Mouse (Mus musculus): Measurements from ENCODE around the gene Prdm10.

Prdm10 gene

DNA sequence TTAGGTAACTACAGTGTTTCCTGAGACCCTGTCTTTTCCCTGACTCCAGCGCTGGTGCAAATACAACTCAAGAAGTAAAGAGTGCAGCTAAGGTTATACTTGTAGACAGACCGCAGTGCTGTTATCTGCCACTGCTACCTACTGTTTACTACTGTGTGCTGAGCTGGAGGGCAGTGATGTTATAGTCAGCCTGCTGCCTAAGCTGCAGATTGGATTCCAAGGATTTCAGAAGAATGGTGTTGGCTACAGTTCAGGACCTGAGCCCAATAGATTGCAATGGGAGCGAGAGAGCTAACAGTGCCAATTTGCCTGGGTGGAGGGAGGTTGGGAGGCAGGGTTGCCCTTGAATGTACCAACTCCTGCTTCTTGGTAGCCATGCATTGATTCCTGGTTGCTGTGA, 25.5 kb downstream of the Prdm10 start:
- no peak for DNase-seq

DNA sequence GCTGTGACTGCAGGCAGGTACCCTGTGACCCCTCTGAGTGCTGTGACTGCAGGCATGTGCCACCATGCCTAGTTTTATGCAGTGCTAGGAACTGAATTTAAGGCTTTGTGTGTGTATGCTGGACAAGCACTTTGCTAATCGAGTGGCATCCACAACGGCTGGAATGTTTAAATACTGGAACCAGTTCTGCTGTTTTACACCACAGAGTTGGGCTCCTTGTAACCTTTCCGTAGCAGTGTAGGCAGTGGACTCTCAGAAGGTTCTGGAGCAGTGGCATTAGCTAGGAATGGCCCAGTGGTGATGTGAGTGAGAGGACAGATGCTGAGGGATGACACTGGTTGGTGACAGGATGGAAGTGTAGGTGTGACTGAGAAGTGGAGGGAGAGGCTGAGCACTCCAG, 26.9 kb downstream of the Prdm10 start:
- DNase-seq: no peak

DNA sequence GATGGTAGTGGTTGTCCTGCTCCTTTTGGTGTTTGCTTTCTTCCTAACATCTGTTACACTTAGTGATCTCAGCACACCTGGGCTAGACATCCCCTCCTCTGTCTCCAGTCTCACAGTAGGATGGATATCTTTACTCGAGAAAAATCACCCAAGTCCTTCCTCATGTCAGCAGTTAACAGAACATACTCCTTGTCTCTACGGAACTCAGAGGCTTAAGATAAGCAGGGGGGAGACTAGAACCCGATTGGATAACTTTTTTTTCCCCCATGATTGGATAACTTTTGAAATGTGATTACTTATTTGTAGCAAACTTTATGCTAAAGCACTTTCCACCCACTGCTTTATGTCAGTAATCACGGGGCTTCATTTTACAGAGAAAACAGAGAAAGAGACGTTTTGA, 28.7 kb downstream of the Prdm10 start:
- no peak for DNase-seq

DNA sequence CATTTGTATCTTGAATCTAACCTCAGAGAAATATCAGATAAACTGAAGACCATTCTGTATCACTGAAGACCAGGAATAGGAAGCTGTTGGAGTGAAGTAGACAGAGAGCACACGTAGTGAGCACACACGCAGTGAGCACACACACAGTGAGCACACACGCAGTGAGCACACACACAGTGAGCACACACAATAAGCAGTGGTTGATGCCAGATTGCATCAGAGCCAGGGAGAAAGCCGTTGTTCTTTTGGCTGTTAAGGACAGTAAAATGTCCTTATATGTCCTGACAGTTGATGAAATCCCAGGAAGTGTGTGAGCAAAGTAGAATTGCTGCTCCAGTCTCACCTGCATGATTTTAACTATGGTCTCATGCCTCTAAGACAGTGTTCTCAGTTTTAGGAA, 30.3 kb downstream of the Prdm10 start:
- no peak for DNase-seq

DNA sequence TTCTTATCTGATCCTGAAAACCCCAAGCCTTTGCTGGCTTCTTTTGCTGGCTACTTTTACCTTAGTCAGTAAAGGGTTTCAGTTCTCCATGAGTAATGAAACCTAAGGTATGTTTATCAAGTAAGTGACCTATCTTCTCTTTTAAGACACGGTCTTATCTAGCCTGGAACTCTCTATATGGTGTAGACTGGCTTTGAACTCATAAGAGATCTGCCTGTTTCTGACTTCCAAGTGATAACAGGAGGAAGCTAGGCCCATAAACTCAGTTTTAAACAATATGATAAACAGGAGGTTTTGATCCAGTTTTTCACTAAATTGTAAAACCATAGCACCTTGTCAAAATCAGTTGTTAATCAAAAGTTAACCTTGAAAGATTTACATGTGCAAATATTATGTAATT, 33.5 kb downstream of the Prdm10 start:
- DNase-seq: no peak

DNA sequence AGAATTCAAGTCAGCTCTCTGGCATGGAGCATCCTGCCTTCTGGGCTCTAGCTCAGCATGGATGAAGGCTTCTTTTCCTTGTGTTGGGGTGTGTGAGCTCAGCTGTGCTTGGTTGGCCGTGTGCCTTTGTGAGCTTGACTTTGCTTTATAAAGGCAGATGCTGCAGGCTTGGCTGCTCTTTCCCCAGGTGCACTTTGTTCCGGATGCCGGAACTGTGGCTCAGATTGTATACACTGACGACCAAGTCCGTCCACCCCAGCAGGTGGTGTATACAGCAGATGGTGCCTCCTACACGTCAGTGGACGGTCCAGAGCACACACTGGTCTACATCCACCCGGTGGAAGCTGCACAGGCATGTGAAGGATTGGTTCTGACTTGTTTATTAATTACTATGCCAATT, 35.6 kb downstream of the Prdm10 start:
- no peak for DNase-seq

DNA sequence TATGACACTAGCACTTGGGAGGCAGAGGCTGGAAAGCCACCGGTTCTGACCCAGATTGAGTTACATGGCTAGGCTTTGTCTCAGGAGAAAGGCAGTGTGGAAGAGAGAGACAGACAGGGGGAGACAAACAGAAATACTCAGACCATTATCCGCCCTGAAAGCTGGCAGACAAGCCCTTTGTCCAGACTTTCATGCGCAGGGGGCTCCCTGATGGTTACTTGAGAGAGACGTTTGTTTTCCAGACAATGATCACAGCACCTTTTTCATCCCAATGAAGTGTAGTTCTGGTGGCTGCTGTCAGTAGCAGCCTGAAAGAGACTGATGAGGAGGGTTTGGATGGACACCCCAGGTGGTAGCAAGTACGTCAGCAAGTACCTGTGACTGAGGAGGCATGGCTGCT, 38.6 kb downstream of the Prdm10 start:
- no peak for DNase-seq

DNA sequence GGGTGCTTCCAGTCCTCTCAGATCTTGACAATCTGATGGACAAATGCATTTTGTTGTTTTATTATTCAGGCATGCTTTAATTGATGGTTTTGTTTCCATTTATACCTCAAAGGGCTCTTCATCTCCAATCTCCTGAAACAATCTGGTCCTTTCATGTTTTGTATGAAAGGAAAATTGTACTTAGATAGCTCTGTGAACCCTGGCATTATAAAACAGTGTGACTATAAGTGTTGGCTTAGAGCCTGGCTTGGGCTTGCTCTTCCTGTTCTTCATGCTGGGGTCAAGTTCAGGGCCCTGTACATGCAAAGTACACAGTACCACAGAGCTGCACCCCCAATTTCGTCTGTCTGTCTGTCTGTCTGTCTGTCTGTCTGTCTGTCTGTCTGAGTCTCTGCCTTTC, 40.4 kb downstream of the Prdm10 start:
- no peak for DNase-seq

DNA sequence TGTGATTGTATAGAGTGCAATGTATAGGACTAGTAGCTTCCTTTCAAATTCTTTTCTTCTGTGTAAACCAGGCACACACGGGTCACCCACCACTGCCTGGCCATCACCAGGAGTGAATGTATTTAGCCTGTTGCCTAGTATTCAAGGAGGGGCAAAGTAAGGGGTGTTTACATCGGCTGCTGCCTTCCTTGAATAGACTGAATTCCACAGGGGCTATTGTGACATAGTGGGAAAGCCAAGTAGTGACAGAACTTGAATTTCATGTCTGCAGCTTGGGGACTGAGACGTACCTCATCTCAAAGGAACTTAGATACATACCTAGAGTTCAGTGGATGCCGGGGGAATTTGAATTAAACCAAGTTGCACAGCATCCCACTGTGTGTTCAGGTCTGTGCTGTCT, 41.2 kb downstream of the Prdm10 start:
- DNase-seq: no peak

DNA sequence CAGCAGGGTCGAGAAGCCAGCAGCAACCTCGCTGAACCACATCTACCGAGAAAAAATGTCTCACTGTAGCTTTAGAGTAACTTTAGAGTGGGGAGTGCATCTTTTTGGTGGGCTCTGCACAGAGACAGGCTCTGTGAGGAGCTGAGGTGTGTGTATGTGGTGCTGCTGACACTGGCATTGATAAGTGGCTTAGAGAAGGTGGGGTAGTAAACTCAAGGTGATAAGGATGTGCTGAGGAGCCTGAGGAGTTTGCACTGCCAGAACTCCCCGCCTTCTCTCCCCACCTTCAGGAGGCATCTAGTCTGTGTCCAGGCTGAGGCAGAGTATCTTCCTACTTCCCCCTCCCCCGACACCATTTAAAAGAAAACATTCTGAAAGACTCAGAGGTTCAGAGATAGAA, 41.8 kb downstream of the Prdm10 start:
- DNase-seq: no peak

DNA sequence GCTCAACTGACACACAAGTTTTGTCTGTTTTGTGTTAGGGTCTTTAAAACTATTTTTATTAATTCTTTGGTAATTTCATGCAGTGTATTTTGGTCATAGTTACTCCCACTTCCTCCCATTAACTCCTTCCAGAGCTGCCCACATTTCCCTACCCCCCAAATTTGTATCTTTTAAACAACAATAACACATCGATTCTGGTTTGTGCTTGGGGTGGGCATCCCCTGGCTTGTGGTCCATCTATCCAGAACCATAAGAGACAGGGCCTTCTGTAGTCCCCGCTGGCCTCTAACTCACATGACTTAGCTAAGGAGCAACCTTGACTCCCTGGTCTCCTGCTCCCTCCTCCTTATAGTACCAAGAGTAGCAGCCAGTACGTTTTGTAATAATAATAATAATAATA, 50.5 kb downstream of the Prdm10 start:
- DNase-seq: no peak

DNA sequence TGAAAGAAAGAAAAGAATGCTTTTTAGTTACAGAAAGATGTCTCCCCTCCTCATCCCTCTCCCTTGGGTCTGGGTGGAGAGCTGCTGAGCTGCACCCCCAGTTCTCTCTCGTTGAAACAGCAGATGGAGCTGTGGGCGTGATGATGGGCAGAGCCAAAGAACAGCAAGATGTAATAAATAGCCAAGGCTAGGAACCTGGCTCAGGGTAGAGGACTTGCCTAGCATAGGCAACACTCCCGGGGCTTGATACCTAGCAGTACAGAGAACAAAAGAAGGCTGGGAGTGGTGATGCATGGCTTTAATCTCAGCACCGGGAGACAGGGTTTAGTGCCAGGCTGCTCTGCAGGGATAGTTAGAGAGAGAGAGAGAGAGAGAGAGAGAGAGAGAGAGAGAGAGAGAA, 50.9 kb downstream of the Prdm10 start:
- no peak for DNase-seq

DNA sequence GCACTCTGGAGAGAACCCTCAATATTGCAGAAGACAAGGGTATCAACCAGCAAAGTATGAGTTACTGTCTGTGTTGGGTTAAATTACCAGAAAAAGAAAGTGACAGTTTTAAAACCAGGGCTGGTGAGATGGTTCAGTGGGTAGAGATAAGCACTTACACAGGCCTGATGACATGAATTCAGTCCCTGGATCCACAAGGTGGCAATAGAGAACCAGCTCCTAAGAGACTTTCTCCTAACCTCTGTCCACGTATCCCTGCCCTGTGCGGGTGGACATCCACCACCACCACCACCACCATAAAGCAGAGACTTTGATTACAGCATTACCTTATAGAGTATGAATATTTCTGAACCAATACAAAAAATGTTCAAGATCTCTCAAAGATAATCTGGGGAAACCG, 51.6 kb downstream of the Prdm10 start:
- peak in 1 of 2 experiments; percentile 7 for DNase-seq

DNA sequence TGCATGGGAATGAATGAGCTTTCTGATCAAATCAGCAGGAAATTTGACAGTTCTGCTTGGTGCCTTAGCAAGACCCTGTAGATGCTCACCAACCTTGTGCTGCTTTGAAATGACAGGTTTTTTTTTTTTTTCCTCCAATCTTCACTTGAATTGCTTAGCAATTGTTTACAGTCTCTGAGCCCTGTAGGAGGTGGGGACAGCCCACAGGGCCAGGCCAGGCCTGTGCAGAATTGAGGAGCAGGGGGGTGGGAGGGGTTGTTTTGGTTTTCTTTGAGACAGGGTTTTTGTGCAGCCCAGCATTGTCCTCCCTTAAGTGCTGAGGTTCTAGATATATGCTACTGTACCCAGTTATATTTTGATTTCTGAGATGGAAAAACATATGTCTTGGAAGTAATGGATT, 52.5 kb downstream of the Prdm10 start:
- DNase-seq: no peak

DNA sequence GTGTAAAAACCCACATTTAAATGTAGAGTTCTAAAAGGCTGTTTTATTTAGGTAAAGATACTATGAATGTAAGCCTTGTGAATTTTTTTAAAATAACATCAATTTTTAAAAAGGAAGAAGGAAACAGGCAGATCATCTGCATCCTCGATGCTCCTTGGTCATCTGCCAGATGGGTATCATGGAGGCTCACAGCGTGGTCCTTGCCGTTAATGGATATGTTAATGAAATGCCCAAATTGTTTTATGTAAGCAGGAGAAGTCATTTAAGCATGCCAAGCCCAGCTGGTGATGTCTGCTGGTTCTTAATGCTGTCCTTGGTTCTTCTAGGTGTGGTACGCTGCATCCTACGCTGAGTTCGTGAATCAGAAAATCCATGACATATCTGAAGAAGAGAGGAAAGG, 54.7 kb downstream of the Prdm10 start:
- no peak for DNase-seq

DNA sequence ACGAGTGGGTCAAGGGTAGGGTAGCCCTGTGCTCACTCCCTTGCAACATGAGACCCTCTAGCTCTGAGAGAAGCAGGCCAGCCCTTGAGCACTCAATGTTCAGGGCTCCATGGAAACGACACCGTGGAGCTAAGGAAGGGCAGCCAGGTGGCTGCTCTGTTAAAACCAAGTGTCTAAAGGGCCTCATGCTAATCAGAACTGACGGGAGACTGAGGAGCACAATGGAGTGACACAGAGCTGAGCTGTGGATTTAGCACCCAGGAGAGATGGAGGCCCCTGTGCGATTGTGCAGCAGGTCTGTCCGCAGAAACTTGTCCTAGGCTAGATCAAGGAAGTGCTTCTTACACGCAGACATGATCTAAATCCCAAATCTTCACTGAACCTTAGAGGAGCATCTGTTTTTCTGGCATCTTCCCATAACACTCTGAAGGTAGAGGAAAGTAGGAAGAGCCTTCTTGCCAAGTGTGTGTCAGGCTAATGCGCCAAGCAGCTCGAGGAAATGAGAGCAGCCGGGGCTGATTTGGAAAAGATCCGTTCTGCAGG, 64.0 kb downstream of the Prdm10 start:
- no peak for DNase-seq

DNA sequence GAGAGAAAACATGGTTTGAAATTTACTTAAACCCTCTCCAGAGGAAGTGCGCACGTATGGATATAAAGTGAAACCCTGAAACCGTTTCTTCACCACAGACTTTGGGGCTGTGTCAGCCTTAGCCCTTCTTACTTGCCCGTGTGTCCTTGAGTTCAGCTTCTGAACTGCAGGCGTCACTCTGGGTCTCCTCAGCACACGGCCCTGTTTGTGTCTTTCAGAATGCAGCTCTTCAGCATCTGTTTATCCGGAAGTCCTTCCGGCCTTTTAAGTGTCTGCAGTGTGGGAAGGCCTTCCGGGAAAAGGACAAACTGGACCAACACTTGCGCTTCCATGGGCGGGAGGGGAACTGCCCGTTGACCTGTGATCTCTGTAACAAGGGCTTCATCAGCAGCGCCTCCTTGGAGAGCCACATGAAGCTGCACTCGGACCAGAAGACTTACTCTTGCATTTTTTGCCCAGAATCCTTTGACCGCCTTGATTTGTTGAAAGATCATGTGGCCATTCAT, 66.3 kb downstream of the Prdm10 start:
- peak in 1 of 2 experiments; percentile 6 for DNase-seq

DNA sequence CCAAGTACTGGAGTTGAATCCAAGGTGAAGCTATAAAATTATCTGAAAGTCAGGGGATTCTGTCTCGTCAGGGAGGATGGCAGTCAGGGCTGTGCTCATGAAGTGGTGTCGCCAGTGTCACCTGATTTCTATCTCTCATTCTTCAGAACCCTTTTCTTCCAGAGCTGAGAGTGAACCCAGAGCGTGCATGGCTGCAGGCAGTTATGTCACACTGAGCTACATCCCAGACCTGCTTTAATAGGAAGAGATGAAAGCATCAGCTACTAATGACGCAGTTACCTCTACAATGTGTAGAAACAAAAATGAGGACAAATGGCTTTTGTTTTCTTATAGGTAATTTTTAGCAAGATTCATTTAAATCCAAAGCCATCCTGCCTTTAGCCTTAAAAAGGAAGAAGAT, 68.1 kb downstream of the Prdm10 start:
- no peak for DNase-seq

DNA sequence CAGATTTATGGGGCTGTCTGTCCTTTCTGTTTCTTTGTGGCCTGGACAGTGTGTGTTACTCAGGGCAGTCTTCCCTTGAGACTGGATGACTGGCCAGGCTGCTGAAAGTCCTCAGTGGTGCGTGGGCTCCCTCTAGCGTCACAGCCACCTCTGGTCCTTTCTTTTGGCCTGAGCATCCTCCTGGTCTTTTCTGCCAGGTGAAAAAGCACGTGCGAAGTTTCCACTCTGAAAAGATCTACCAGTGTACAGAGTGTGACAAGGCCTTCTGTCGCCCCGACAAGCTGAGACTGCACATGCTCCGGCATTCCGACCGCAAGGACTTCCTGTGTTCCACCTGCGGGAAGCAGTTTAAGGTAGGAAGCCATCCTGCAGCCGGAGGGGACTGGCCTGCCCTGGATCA, 68.6 kb downstream of the Prdm10 start:
- DNase-seq: peak; percentile 53 to 73

DNA sequence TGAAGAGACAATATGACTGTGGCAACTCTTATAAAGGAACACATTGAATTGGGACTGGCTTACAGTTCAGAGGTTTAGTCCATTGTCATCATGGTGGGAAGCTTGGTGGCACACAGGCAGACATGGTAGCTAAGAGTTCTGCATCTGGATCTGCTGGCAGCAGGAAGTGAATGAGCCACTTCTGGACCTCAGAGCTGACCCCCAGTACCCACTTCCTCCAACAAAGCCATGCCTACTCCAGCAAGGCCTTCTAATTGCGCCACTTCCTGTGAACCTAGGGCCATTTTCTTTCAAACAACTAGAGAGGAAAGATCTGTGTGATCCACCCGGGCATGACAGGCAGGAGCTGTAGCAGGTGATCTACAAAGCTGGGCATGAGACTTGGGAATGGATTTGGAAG, 72.4 kb downstream of the Prdm10 start:
- no peak for DNase-seq

DNA sequence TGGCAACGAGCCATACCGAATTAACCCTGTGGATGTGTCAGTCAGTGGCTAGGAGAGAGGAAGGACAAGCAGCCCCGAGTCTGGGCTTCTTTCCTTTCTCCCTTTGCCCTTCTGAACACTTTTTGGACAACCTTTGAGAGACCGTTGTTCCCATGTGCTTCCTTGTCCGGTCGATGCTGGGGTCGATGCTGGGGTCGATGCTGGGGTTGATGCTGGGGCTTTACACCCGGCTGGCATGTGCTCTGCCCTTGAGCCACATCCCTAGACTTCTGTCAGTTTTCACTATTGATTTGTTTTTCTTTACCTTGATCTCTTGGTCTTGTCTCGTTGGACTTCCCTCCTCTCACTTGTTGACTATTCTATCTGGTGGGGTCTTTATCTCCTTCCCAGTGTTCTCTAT, 73.2 kb downstream of the Prdm10 start:
- no peak for DNase-seq

DNA sequence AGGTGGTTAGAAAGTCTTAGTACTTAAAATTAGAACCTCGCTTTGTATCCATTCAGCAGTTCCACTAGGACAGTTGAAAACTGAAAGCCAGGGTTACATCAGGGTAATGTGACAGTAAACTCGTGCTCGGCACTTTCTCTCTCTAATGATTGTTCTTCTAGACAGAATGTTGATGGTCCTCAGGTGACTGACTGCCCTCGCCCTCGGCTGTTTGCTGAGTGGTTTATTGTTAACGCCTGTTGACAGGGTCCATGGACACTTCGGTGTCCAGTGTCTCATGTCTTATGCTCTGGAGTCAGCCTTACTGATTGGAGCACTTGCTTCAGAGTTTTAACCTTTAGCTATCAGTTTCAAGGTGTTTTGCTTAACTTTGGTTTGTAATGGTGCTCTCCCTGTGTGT, 73.7 kb downstream of the Prdm10 start:
- DNase-seq: no peak

DNA sequence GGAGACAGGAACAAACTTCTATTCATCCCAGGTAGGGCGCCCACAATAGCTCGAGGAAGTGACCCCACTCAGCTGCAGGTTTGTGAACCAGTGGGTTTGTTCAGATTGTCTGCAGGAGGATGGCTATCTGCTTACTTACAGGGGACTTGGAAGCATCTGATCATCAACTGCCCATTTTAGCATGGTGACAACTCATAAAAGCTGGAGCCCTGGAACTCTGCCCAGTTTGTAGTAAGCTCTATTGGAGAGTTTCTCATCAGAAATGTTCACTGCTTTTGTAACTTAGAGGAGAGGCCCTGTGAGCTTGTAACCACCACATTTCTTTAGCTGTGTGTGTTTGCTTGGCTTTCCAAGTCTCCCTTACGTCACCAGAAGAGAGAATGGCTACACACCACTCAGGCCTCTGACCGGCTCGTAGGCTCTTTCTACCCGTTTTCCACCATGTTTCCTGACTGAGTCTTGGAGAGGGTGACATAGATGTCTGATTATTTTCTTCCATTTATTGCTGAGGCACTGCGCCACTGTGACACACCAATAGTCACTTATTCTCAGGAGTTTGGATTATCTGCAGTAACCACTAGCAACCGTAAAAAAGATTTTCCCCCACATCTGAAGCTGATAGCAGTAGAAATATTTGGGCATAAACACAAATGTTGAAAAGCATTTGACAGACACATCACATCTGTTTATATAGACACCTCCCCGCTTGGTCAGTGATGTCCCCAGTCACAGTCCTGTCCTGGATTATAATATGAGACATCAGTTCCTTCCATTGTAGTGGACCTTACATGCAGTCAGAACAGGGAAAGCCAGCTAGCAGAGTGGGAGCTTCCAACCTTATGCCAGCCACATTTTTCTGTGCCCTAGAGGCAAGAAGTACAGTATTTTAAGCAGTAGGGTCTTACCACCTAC, 83.6 kb downstream of the Prdm10 start:
- DNase-seq: no peak

DNA sequence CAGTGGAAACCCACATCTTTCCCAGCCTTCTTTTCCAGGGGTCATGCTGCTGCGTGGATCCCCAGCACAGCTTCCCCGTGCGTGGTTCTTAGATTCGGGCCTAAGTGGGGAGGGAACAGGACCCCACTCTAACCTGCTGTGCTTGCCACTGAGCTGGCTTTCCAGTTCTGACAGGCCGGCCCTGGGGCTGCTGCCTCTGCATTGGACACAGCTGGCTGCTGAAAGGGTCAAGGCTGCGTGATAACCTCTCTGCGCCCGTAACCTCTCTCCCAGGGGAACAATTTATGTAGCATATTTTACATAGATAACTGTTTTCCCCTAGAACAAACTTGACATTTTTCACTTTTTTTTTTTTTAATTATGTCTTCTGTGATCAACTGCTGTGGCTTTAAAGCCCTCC, 84.7 kb downstream of the Prdm10 start:
- DNase-seq: peak in 1 of 2 experiments; percentile 29

DNA sequence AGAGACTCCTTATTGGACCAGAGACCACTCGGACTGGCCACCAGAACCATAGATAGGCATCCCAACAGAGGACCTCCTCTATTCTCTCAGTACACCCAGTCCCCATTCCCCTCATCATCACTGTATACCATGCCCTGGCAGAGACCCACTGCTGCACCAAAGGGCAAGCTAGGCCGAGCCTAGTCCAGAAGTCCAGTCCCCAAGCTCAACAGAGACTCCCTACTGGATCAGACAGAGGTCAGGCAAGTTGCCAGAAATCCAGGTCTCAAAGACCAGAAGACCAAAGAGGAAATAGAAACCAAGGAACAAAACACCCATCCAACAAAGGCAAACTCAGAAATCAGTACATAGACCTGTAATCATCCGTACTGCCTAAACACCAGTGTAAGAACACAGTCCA, 91.4 kb downstream of the Prdm10 start:
- no peak for DNase-seq
